Mouse (Mus musculus) naive thymus-derived CD4-positive, alpha-beta T cell, adult 2 months (primary cell): ENCODE data around the gene Pth.

Experiments used
- DNase-seq: peaks from one replicate; pipeline ENCODE4 v3.0.0-alpha.2; 2011; ENCODE audit warnings: low read depth

Pth gene

GRCm38 (mm10) chr7:113388470-113388869 lies at the start of gene Pth:
Gene Pth (minus strand): TSS chr7:113388570.
- DNase-seq = no peak

- no peak for DNase-seq
Observed at GRCm38 (mm10) chr7:113436312-113436711, 47.9 kb upstream of the Pth start.

GRCm38 (mm10) chr7:113434286-113434685 lies 45.9 kb upstream of the Pth start:
- peak; percentile 45 for DNase-seq

- no peak for DNase-seq
Observed at GRCm38 (mm10) chr7:113433451-113433850, 45.1 kb upstream of the Pth start.

GRCm38 (mm10) chr7:113432891-113433290 lies 44.5 kb upstream of the Pth start:
- no peak for DNase-seq

GRCm38 (mm10) chr7:113420771-113421170 lies 32.4 kb upstream of the Pth start:
- no peak for DNase-seq

- peak; percentile 16 for DNase-seq
Observed at GRCm38 (mm10) chr7:113419070-113419782, 30.9 kb upstream of the Pth start.

GRCm38 (mm10) chr7:113416536-113416935 lies 28.2 kb upstream of the Pth start:
- DNase-seq = no peak

- no peak for DNase-seq
Observed at GRCm38 (mm10) chr7:113415256-113415655, 26.9 kb upstream of the Pth start.

GRCm38 (mm10) chr7:113408712-113409111 lies 20.3 kb upstream of the Pth start:
- DNase-seq = no peak

GRCm38 (mm10) chr7:113398083-113398482 lies 9.7 kb upstream of the Pth start:
- no peak for DNase-seq

- no peak for DNase-seq
Observed at GRCm38 (mm10) chr7:113396661-113397060, 8.3 kb upstream of the Pth start.

- DNase-seq = no peak
Observed at GRCm38 (mm10) chr7:113391619-113392018, 3.2 kb upstream of the Pth start.

GRCm38 (mm10) chr7:113377875-113378658 lies 10.3 kb downstream of the Pth start:
- DNase-seq = peak; percentile 90

- no peak for DNase-seq
Observed at GRCm38 (mm10) chr7:113372682-113373081, 15.7 kb downstream of the Pth start.

GRCm38 (mm10) chr7:113369620-113370340 lies 18.6 kb downstream of the Pth start:
- DNase-seq = peak; percentile 84

- peak; percentile 99 for DNase-seq
Observed at GRCm38 (mm10) chr7:113368746-113369619, 19.4 kb downstream of the Pth start, which contains the start of gene Btbd10. Gene Btbd10 (minus strand): TSS chr7:113369392.

GRCm38 (mm10) chr7:113367440-113367839 lies 20.9 kb downstream of the Pth start:
- DNase-seq = no peak

- DNase-seq = no peak
Observed at GRCm38 (mm10) chr7:113349089-113349488, 39.3 kb downstream of the Pth start.

- DNase-seq = no peak
Observed at GRCm38 (mm10) chr7:113347694-113348093, 40.7 kb downstream of the Pth start.

GRCm38 (mm10) chr7:113347271-113347670 lies 41.1 kb downstream of the Pth start:
- DNase-seq = no peak
